Mouse (Mus musculus) bone marrow, adult 2 months (tissue): Measurements from ENCODE around the gene Tmem127. TPM values are rescaled to one million over a fixed set of nuclear protein-coding genes. Genes with fewer than 3 reads are reported as not detected.
"Not testable (repeated sequence)": the region's sequence is repeated elsewhere in the genome, so short reads cannot be mapped to it uniquely, and the experiment has no call there.

ENCODE experiments used
- H3K27ac ChIP-seq: fragments of 200-500 bp; 2 replicates; pipeline ENCODE4 v1.5.1; 2012; ENCODE audit warnings: low read depth, mild to moderate bottlenecking, control low read depth, inconsistent platforms, low read length; ENCODE audit not compliant: control insufficient read depth, poor library complexity, insufficient read depth
- H3K4me1 ChIP-seq: fragments of 200-500 bp; 2 replicates; pipeline ENCODE4 v1.6.1; 2011; ENCODE audit warnings: low read length; ENCODE audit not compliant: control insufficient read depth, insufficient read depth
- H3K4me3 ChIP-seq: fragments of 200-500 bp; replicated peaks from 2 replicates; pipeline ENCODE3; 2011; ENCODE audit warnings: mild to moderate bottlenecking, low read depth, low read length, control low read depth; ENCODE audit not compliant: control insufficient read depth
- CTCF ChIP-seq: fragments of 200-500 bp; IDR thresholded peaks from 2 replicates; pipeline ENCODE4 v1.5.1; 2011; ENCODE audit warnings: low read length, control low read depth; ENCODE audit not compliant: control insufficient read depth, insufficient read depth
- POLR2A ChIP-seq: fragments of 200-500 bp; IDR thresholded peaks from 2 replicates; pipeline ENCODE4 v1.6.1; 2011; ENCODE audit warnings: low read depth, mild to moderate bottlenecking, control low read depth, low read length, borderline replicate concordance; ENCODE audit not compliant: control insufficient read depth
- WGBS: fragments of 180-500 bp; shearing (Covaris S2); methylation state at CpG from one replicate; pipeline ENCODE4 v1.1.7; 2018; 5-methylcytosine and 5-hydroxymethylcytosine counted together
- polyA plus RNA-seq: library from polyadenylated mRNA; stranded (reverse); fragments of >200 nt; gene quantifications from 2 replicates; pipeline ENCODE4 v1.2.4, GENCODE M21; 2011; ENCODE audit warnings: low replicate concordance; ENCODE audit not compliant: missing spikeins, insufficient read depth, insufficient read length

Tmem127 gene
- polyA plus RNA-seq, 1 experiment = 27.7 TPM

- H3K4me3 ChIP-seq = peak overlapping the region; percentile 89
- peaks cover 3% of the 10 kb centered on the region for H3K4me1 ChIP-seq
- H3K27ac ChIP-seq = peak overlapping the region; percentile 88
- TF ChIP-seq CTCF (no peak), POLR2A (no peak)
- 6% methylated on average over 8 of the region's 8 CpGs for WGBS
Measured at GRCm38 (mm10) chr2:127271042-127271515, 23.4 kb downstream of the Tmem127 start.

GRCm38 (mm10) chr2:127272049-127272448 is 24.3 kb downstream of the Tmem127 start:
- WGBS = 74% methylated on average over 4 of the region's 4 CpGs
- not testable (repeated sequence) for H3K4me1 ChIP-seq, H3K27ac ChIP-seq, H3K4me3 ChIP-seq

- TF ChIP-seq CTCF = no peak
- peak overlapping the region; percentile 48; the same call in 1 of the 2 replicates for H3K27ac ChIP-seq
- 86% methylated on average over 3 of the region's 3 CpGs for WGBS
- H3K4me1 ChIP-seq = peaks cover 3% of the 10 kb centered on the region
- no peak overlapping the region for H3K4me3 ChIP-seq
Measured at GRCm38 (mm10) chr2:127272806-127273205, 25.1 kb downstream of the Tmem127 start.

GRCm38 (mm10) chr2:127274590-127274989 is 26.9 kb downstream of the Tmem127 start:
- TF ChIP-seq POLR2A (no peak), CTCF (no peak)
- H3K4me3 ChIP-seq = no peak overlapping the region
- peaks cover 3% of the 10 kb centered on the region for H3K4me1 ChIP-seq
- H3K27ac ChIP-seq = no peak overlapping the region
- WGBS = 83% methylated on average over 2 of the region's 2 CpGs

- Histone ChIP-seq H3K4me3 (no peak overlapping the region), H3K4me1 (peaks cover 3% of the 10 kb centered on the region), H3K27ac (no peak overlapping the region)
- TF ChIP-seq POLR2A (no peak), CTCF (no peak)
- 84% methylated on average over 5 of the region's 5 CpGs for WGBS
Measured at GRCm38 (mm10) chr2:127275551-127276320, 28.0 kb downstream of the Tmem127 start.

GRCm38 (mm10) chr2:127278162-127278561 is 30.5 kb downstream of the Tmem127 start:
- Histone ChIP-seq H3K4me1 (no peaks in the 10 kb centered on the region; the same call in 1 of the 2 replicates), H3K4me3 (no peak overlapping the region), H3K27ac (no peak overlapping the region; the same call in 1 of the 2 replicates)
- TF ChIP-seq CTCF (no peak), POLR2A (no peak)

GRCm38 (mm10) chr2:127292250-127292649 is 44.5 kb downstream of the Tmem127 start:
- no peak for TF ChIP-seq CTCF
- TF ChIP-seq POLR2A = no peak
- 88% methylated on average over 4 of the region's 4 CpGs for WGBS
- no peak overlapping the region for H3K27ac ChIP-seq
- no peak overlapping the region for H3K4me3 ChIP-seq
- H3K4me1 ChIP-seq = no peaks in the 10 kb centered on the region; the same call in 1 of the 2 replicates

- Histone ChIP-seq H3K4me3 (no peak overlapping the region), H3K4me1 (peaks cover 7% of the 10 kb centered on the region; the same call in 1 of the 2 replicates), H3K27ac (no peak overlapping the region)
- TF ChIP-seq CTCF = no peak
- TF ChIP-seq POLR2A = no peak
- 83% methylated on average over 7 of the region's 7 CpGs for WGBS
Measured at GRCm38 (mm10) chr2:127297001-127297805, 49.5 kb downstream of the Tmem127 start.

- peaks cover 7% of the 10 kb centered on the region; the same call in 1 of the 2 replicates for H3K4me1 ChIP-seq
- 56% methylated on average over 1 of the region's 1 CpGs for WGBS
- TF ChIP-seq CTCF = no peak
- TF ChIP-seq POLR2A = no peak
- H3K27ac ChIP-seq = no peak overlapping the region; the same call in 1 of the 2 replicates
- no peak overlapping the region for H3K4me3 ChIP-seq
Measured at GRCm38 (mm10) chr2:127298056-127298455, 50.3 kb downstream of the Tmem127 start.
